Mouse (Mus musculus) cerebellum, adult 18-20 months (tissue): ENCODE measurements around the gene Mrpl48.
A peak's percentile ranks its signal among the peaks of the same experiment; 100 is the strongest.
"Not testable (repeated sequence)": the region's sequence is repeated elsewhere in the genome, so short reads cannot be mapped to it uniquely, and the experiment has no call there.

Experiments
- DNase-seq, 2 experiments: peaks; one replicate each; pipeline ENCODE4 v3.0.0; 2021

Gene Mrpl48

GRCm38 (mm10) chr7:100582727-100583236 lies 25.3 kb downstream of the Mrpl48 start:
- peak; percentile 89 to 92 for DNase-seq

- DNase-seq, result no peak
Observed at GRCm38 (mm10) chr7:100582235-100582634, 25.9 kb downstream of the Mrpl48 start.

- no peak for DNase-seq
Observed at GRCm38 (mm10) chr7:100578794-100579193, 29.3 kb downstream of the Mrpl48 start.

- DNase-seq, result peak; percentile 42 to 44
Observed at GRCm38 (mm10) chr7:100572704-100573103, 35.4 kb downstream of the Mrpl48 start.

- DNase-seq, result peak; percentile 62 to 64
Observed at GRCm38 (mm10) chr7:100572061-100572460, 36.0 kb downstream of the Mrpl48 start.

- no peak for DNase-seq
Observed at GRCm38 (mm10) chr7:100570930-100571715, 37.0 kb downstream of the Mrpl48 start.

- DNase-seq, result no peak
Observed at GRCm38 (mm10) chr7:100569907-100570306, 38.2 kb downstream of the Mrpl48 start.

GRCm38 (mm10) chr7:100567238-100567637 lies 40.9 kb downstream of the Mrpl48 start:
- DNase-seq, result not testable (repeated sequence)

GRCm38 (mm10) chr7:100561861-100562587 lies 46.1 kb downstream of the Mrpl48 start:
- DNase-seq, result no peak

- DNase-seq, result no peak
Observed at GRCm38 (mm10) chr7:100559331-100559730, 48.8 kb downstream of the Mrpl48 start.

GRCm38 (mm10) chr7:100557241-100557640 lies 50.9 kb downstream of the Mrpl48 start:
- DNase-seq, result no peak

- peak; percentile 52 to 54 for DNase-seq
Observed at GRCm38 (mm10) chr7:100555431-100555951, 52.6 kb downstream of the Mrpl48 start.

GRCm38 (mm10) chr7:100554939-100555338 lies 53.2 kb downstream of the Mrpl48 start:
- DNase-seq, result no peak

- DNase-seq, result peak; percentile 57 to 63
Observed at GRCm38 (mm10) chr7:100550338-100551007, 57.6 kb downstream of the Mrpl48 start.

GRCm38 (mm10) chr7:100549796-100550195 lies 58.3 kb downstream of the Mrpl48 start:
- no peak for DNase-seq

- DNase-seq, result no peak
Observed at GRCm38 (mm10) chr7:100547631-100548030, 60.5 kb downstream of the Mrpl48 start.

- DNase-seq, result no peak
Observed at GRCm38 (mm10) chr7:100544437-100544836, 63.7 kb downstream of the Mrpl48 start.

GRCm38 (mm10) chr7:100539516-100539915 lies 68.6 kb downstream of the Mrpl48 start:
- DNase-seq, result no peak

- no peak for DNase-seq
Observed at GRCm38 (mm10) chr7:100537519-100537902, 70.6 kb downstream of the Mrpl48 start.

- DNase-seq, result peak; percentile 89 to 90
Observed at GRCm38 (mm10) chr7:100536804-100537518, 71.1 kb downstream of the Mrpl48 start, which contains the start of gene Coa4. Gene Coa4, plus strand, starts transcription at chr7:100537071.

GRCm38 (mm10) chr7:100535831-100536230 lies 72.3 kb downstream of the Mrpl48 start:
- DNase-seq, result no peak

GRCm38 (mm10) chr7:100534216-100534615 lies 73.9 kb downstream of the Mrpl48 start:
- DNase-seq, result no peak
